In genomic region chr3:22008432-22008831, GRCm38 (mm10) we compare ENCODE assay signal across 14 mouse cellular contexts.
"Had no signal": no experiment of that assay in that cellular context is flagged by ENCODE, and none has a peak within 500 bp of the region (broad histone marks: within the 10 kb centered on the region; RNA-seq: fewer than 3 reads in every experiment).

No protein-coding gene starts in this region.

- H3K9ac ChIP-seq: limb, embryonic 12.5 days; liver, embryonic 15.5 days; midbrain, embryonic 12.5 days had no signal

- H3K4me2 ChIP-seq: limb, embryonic 12.5 days; liver, embryonic 15.5 days; midbrain, embryonic 12.5 days had no signal

- H3K27ac ChIP-seq: kidney, postnatal 0 days; layer of hippocampus, adult 2 months; limb, embryonic 12.5 days; liver, embryonic 15.5 days; macrophage; midbrain, embryonic 12.5 days; stomach, postnatal 0 days had no signal

- H3K27me3 ChIP-seq: limb, embryonic 12.5 days; liver, embryonic 15.5 days; midbrain, embryonic 12.5 days had no signal

- H3K4me3 ChIP-seq: layer of hippocampus, adult 2 months; limb, embryonic 12.5 days; liver, embryonic 15.5 days; midbrain, embryonic 12.5 days had no signal

- H3K9me3 ChIP-seq: limb, embryonic 12.5 days; liver, embryonic 15.5 days; midbrain, embryonic 12.5 days had no signal

- DNase-seq: kidney, postnatal 4 days; liver; lung, adult 2 months; lung, postnatal 10 days; right cerebral cortex, postnatal 14 days; thymus, postnatal 4 days had no signal

- ATAC-seq: midbrain, embryonic 16.5 days had no signal

- H3K36me3 ChIP-seq: limb, embryonic 12.5 days; liver, embryonic 15.5 days; midbrain, embryonic 12.5 days had no signal

- H3K4me1 ChIP-seq: limb, embryonic 12.5 days; liver, embryonic 15.5 days; midbrain, embryonic 12.5 days had no signal
